Mouse (Mus musculus): ENCODE results near the gene Olfr612. TPM values are rescaled to one million over a fixed set of nuclear protein-coding genes. Genes with fewer than 3 reads are reported as not detected.

Olfr612 gene
- polyA plus RNA-seq, 1 experiment from 2014 or later = not detected

DNA sequence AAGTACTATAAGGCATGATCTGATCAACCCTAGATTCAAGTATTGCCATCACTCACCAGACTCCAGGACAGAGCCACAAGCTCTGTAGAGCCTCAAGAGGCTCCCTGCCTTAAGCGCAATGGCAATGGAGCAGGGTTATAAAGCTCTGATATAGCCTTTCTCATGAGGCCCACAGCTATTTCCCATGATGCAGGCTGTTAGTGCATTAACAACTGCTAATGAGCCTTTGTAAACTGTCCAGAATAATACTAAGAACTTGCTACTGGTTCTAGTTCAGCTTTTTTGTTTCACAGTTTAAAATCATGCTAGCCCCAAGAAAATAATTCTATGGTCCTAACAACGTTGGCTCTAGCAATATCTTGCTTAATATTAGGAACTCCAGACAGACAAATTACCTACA, 30.5 kb downstream of the Olfr612 start, which contains the start of gene Olfr610:
Gene Olfr610 (minus strand): TSS at position 101 of the 400 bp plus-strand sequence.
- H3K9me3 ChIP-seq (ENCODE audit: control insufficient read depth) = no peaks in the 10 kb centered on the region
- 86% methylated on average over 2 of the region's 2 CpGs for WGBS
- ATAC-seq = no peak
- no peak within 1 kb of the TSS for H3K27ac ChIP-seq (ENCODE audit: low read depth, low read length)
- H3K4me2 ChIP-seq (replicated peaks; ENCODE audit: low read depth) = no peak within 1 kb of the TSS
- no peaks in the 10 kb centered on the region for H3K36me3 ChIP-seq (ENCODE audit: control insufficient read depth, insufficient read depth)
- H3K27me3 ChIP-seq (replicated peaks; ENCODE audit: control insufficient read depth, insufficient read depth, low read length) = no peaks in the 10 kb centered on the region
- no peak within 1 kb of the TSS for H3K9ac ChIP-seq (ENCODE audit: low read depth, low read length)
- no peak within 1 kb of the TSS for H3K4me3 ChIP-seq (ENCODE audit: low read depth, low read length)
- TF ChIP-seq CTCF (IDR thresholded peaks at IDR 0.05; ENCODE audit: low read depth) = no peak
- no peaks in the 10 kb centered on the region for H3K4me1 ChIP-seq (replicated peaks; ENCODE audit: control insufficient read depth, insufficient read depth, low read length)

- no peaks in the 10 kb centered on the region for H3K4me1 ChIP-seq (replicated peaks; ENCODE audit: control insufficient read depth, insufficient read depth, low read length)
- ATAC-seq = no peak
- no peak within 1 kb of the TSS for H3K4me2 ChIP-seq (replicated peaks; ENCODE audit: low read depth)
- no peak within 1 kb of the TSS for H3K27ac ChIP-seq (ENCODE audit: low read depth, low read length)
- WGBS = 33% methylated on average over 1 of the region's 1 CpGs
- TF ChIP-seq CTCF (IDR thresholded peaks at IDR 0.05; ENCODE audit: low read depth) = no peak
- no peaks in the 10 kb centered on the region for H3K27me3 ChIP-seq (replicated peaks; ENCODE audit: control insufficient read depth, insufficient read depth, low read length)
- H3K36me3 ChIP-seq (ENCODE audit: control insufficient read depth, insufficient read depth) = no peaks in the 10 kb centered on the region
- H3K9me3 ChIP-seq (ENCODE audit: control insufficient read depth) = no peaks in the 10 kb centered on the region
- no peak within 1 kb of the TSS for H3K4me3 ChIP-seq (ENCODE audit: low read depth, low read length)
- no peak within 1 kb of the TSS for H3K9ac ChIP-seq (ENCODE audit: low read depth, low read length)
Observed at GRCm38 (mm10) chr7:103497962-103498361, 44.6 kb downstream of the Olfr612 start, which contains the start of gene Olfr609. Olfr609 (minus strand) TSS chr7:103498062.

Small RNAs within 50 kb of the gene (microRNA-seq; reads per million reads assigned to microRNA genes)
- gene Gm26506 = not detected

Other genes starting within 250 kb of the Olfr612 start
- not detected in 2 replicates for gene Olfr596, start 237.1 kb downstream of the Olfr612 start, polyA plus RNA-seq (2015; fragmentation: Nextera tagmentation; extraction: Ambion mirVana)
- not detected in 2 replicates for gene Olfr597, start 226.4 kb downstream of the Olfr612 start, polyA plus RNA-seq (2015; fragmentation: Nextera tagmentation; extraction: Ambion mirVana)
- gene Olfr598, start 219.1 kb downstream of the Olfr612 start, polyA plus RNA-seq (2015; fragmentation: Nextera tagmentation; extraction: Ambion mirVana) = not detected in 2 replicates
- gene Olfr599, start 206.8 kb downstream of the Olfr612 start, polyA plus RNA-seq (2015; fragmentation: Nextera tagmentation; extraction: Ambion mirVana) = not detected in 2 replicates
- not detected in 2 replicates for gene Olfr600, start 193.0 kb downstream of the Olfr612 start, polyA plus RNA-seq (2015; fragmentation: Nextera tagmentation; extraction: Ambion mirVana)
- gene Olfr601, start 180.1 kb downstream of the Olfr612 start, polyA plus RNA-seq (2015; fragmentation: Nextera tagmentation; extraction: Ambion mirVana) = not detected in 2 replicates
- not detected in 2 replicates for gene Olfr603, start 156.5 kb downstream of the Olfr612 start, polyA plus RNA-seq (2015; fragmentation: Nextera tagmentation; extraction: Ambion mirVana)
- gene Usp17lc, start 127.6 kb downstream of the Olfr612 start, polyA plus RNA-seq (2015; fragmentation: Nextera tagmentation; extraction: Ambion mirVana) = not detected in 2 replicates
- not detected in 2 replicates for gene Olfr605, start 97.3 kb downstream of the Olfr612 start, polyA plus RNA-seq (2015; fragmentation: Nextera tagmentation; extraction: Ambion mirVana)
- gene Olfr606, start 93.7 kb downstream of the Olfr612 start, polyA plus RNA-seq (2015; fragmentation: Nextera tagmentation; extraction: Ambion mirVana) = not detected in 2 replicates
- gene Olfr607, start 78.6 kb downstream of the Olfr612 start, polyA plus RNA-seq (2015; fragmentation: Nextera tagmentation; extraction: Ambion mirVana) = not detected in 2 replicates
- not detected in 2 replicates for gene Olfr608, start 72.8 kb downstream of the Olfr612 start, polyA plus RNA-seq (2015; fragmentation: Nextera tagmentation; extraction: Ambion mirVana)
- not detected in 2 replicates for gene Olfr609, start 44.7 kb downstream of the Olfr612 start, polyA plus RNA-seq (2015; fragmentation: Nextera tagmentation; extraction: Ambion mirVana)
- gene Olfr610, start 30.6 kb downstream of the Olfr612 start, polyA plus RNA-seq (2015; fragmentation: Nextera tagmentation; extraction: Ambion mirVana) = not detected in 2 replicates
- gene Olfr611, start 21.9 kb downstream of the Olfr612 start, polyA plus RNA-seq (2015; fragmentation: Nextera tagmentation; extraction: Ambion mirVana) = not detected in 2 replicates
- not detected in 2 replicates for gene Olfr613, start 5.4 kb upstream of the Olfr612 start, polyA plus RNA-seq (2015; fragmentation: Nextera tagmentation; extraction: Ambion mirVana)
- gene Olfr615, start 13.4 kb upstream of the Olfr612 start, polyA plus RNA-seq (2015; fragmentation: Nextera tagmentation; extraction: Ambion mirVana) = not detected in 2 replicates
- not detected in 2 replicates for gene Olfr616, start 26.4 kb upstream of the Olfr612 start, polyA plus RNA-seq (2015; fragmentation: Nextera tagmentation; extraction: Ambion mirVana)
- gene Olfr617, start 30.3 kb upstream of the Olfr612 start, polyA plus RNA-seq (2015; fragmentation: Nextera tagmentation; extraction: Ambion mirVana) = not detected in 2 replicates
- not detected in 2 replicates for gene Olfr618, start 47.4 kb upstream of the Olfr612 start, polyA plus RNA-seq (2015; fragmentation: Nextera tagmentation; extraction: Ambion mirVana)
- gene Olfr619, start 57.9 kb upstream of the Olfr612 start, polyA plus RNA-seq (2015; fragmentation: Nextera tagmentation; extraction: Ambion mirVana) = not detected in 2 replicates
- gene Olfr620, start 69.8 kb upstream of the Olfr612 start, polyA plus RNA-seq (2015; fragmentation: Nextera tagmentation; extraction: Ambion mirVana) = not detected in 2 replicates
- gene Olfr622, start 100.0 kb upstream of the Olfr612 start, polyA plus RNA-seq (2015; fragmentation: Nextera tagmentation; extraction: Ambion mirVana) = not detected in 2 replicates
- not detected in 2 replicates for gene Olfr623, start 121.0 kb upstream of the Olfr612 start, polyA plus RNA-seq (2015; fragmentation: Nextera tagmentation; extraction: Ambion mirVana)
- gene Olfr624, start 128.5 kb upstream of the Olfr612 start, polyA plus RNA-seq (2015; fragmentation: Nextera tagmentation; extraction: Ambion mirVana) = 0.09 TPM in 2 replicates
- gene Olfr625-ps1, start 140.0 kb upstream of the Olfr612 start, polyA plus RNA-seq (2015; fragmentation: Nextera tagmentation; extraction: Ambion mirVana) = not detected in 2 replicates
- not detected in 2 replicates for gene Olfr243, start 172.0 kb upstream of the Olfr612 start, polyA plus RNA-seq (2015; fragmentation: Nextera tagmentation; extraction: Ambion mirVana)
- gene Olfr628, start 187.7 kb upstream of the Olfr612 start, polyA plus RNA-seq (2015; fragmentation: Nextera tagmentation; extraction: Ambion mirVana) = not detected in 2 replicates
- gene Olfr629, start 202.2 kb upstream of the Olfr612 start, polyA plus RNA-seq (2015; fragmentation: Nextera tagmentation; extraction: Ambion mirVana) = not detected in 2 replicates
- not detected in 2 replicates for gene Olfr630, start 214.6 kb upstream of the Olfr612 start, polyA plus RNA-seq (2015; fragmentation: Nextera tagmentation; extraction: Ambion mirVana)
- gene Olfr69, start 228.9 kb upstream of the Olfr612 start, polyA plus RNA-seq (2015; fragmentation: Nextera tagmentation; extraction: Ambion mirVana) = not detected in 2 replicates
- gene Olfr68, start 237.0 kb upstream of the Olfr612 start, polyA plus RNA-seq (2015; fragmentation: Nextera tagmentation; extraction: Ambion mirVana) = not detected in 2 replicates
- gene Olfr67, start 249.1 kb upstream of the Olfr612 start, polyA plus RNA-seq (2015; fragmentation: Nextera tagmentation; extraction: Ambion mirVana) = not detected in 2 replicates